Mouse (Mus musculus) B cell, adult 2 months (primary cell): ENCODE results near the gene Mdm4.

Experiments used
- DNase-seq, 2 experiments: peaks; one replicate each; pipeline ENCODE4 v3.0.0; 2022

The Mdm4 gene

DNA sequence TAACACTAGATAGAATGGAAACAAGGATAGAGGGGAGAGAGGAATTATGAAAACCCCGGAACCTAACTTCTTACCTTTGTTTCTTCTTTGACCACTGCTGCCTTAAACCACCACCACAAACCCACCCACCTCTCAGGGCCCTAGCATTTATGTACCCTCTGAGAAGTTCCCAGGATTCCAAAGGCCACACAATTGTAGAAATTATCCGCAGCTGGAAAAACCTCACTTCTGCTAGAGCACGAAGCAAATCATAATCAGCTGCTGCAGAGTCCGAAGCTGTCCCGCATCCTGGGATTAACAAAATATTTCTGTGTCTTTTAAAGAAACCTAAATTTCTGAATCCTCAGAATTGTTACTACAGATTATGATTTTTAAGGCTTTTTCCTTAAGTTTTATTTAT, at the start of gene Mdm4:
Mdm4 (minus strand) TSS at position 101 of the 400 bp plus-strand sequence.
- no peak for DNase-seq

DNA sequence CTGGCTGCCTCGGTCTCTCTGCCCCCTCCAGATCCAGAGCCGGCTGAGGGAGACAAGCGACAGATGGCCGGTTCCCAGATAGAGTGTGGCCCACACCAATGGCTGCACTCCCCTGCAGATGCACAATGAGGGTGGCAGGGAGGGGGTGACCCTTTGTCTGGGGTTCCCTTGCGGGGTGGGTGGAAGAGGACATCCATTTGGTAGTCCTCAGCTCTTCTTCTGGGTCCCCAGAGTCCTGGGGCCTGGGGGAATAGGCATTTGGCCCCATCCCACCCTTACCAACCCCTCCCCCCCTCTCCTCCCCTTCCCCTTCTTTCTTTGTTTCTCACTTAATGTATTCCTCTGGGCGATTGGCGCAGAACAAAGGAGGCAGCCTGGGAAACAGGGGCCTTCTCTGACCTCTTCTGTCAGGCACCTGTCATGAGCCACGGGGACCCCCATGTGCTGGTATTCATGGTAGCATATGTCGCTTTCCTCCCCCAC, 49.8 kb upstream of the Mdm4 start:
- no peak for DNase-seq

DNA sequence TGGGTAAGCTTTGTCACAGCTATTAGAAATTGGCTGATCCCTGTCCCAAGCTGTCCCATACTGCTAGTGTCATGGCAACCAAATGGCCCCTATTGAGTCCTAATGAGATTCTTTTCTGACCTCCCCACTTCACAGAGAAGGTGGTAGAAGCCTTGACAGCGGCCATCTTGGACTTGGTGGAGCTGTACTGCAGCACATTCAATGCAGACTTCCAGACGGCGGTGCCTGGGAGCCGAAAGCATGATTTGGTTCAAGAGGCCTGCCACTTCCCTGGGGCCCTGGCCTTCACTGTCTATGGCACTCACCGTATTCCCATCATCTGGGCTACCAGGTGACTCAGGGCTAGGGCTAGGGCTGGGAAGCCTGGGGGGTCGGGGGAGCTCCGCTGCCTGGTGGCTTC, 49.1 kb upstream of the Mdm4 start:
- DNase-seq = no peak

DNA sequence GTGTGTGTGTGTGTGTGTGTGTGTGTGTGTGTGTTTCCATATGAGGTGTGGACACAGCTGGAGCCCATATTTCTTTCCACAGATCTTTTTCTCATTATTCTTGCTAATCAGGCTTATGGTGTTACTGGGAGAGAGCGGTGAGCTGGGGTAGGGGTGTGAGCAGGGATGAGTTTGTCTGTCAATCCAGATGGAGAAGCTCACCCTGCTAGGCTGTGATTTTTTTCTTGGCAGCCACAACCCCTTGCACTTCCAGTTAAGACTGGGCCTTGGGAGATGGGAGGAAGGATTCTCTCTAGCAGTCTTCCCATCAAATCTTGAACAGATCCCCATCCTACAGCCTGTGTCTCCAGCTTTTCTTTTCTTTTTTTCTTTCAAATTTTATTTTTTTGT, 48.0 kb upstream of the Mdm4 start:
- no peak for DNase-seq

DNA sequence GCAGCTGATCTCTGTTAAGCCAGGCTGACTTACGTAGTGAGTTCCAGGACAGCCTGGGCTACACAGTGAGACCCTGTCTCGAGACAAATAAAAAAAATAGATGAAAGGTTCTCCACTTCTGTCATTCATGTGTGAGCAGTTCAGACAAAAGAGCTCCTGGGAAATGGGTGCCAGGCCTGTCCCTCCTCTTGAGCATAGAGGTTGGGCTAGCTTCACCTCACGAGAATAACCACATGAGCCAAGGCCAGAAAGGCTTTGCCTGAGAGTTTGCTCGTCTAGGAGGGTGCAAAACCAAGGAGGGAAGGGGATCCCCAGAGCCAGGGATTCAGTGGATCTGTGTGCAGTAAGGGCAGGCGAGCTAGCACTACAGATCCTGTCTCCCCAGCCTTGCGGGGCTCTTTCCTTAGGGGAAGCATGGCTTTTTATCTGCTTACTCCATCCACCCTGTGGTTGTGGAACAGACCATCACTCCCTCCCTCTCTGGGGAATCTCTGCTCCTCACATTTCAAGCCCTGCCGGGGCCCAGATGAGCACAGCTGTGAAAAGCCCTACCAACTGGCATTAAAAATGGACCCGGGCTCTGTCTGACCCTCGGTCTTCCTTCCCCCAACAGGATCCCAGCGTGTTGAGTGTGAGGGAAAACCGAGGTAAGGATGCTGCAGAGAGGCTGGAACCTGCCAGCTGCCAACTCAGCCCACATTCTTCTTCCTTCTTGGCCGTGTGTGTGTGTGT, 47.4 kb upstream of the Mdm4 start:
- DNase-seq = no peak

DNA sequence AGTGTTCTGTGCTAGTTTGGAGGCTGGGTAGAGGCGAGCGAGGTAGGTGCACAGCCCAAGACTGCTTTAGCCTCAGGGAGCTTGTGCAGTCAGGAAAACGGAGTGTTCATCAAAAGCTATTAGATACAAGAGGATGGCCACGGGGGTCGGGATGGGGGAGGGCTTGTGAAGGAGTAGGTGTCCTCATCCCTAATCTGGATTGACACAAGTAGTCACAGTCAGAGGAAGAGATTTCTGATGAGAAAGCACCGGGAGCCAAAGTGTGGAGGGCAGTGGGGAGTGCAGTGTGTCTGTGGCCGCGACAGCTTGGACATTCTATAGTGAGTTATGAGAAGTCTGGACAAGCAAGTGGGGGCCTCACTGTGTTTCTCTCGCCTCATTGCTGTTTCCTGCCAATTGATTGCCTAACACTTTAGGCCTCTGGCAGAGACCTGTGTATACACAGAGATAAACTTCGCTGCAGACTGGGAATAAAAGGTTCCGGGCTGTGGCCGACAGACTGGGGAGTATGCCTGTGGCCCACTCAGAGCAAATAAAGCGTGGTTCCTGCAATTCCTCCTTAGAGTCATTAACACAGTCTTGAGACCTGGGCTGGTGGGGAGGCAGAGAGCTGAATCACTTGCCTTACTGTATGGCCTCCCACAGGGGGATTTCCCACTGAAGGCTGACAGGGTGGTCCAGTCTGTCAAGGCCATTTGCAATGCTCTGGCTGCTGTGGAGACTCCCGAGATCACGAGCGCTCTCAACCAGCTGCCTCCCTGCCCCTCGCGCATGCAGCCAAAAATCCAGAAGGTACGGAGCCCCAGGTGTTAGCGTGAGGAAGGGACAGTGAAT, 46.5 kb upstream of the Mdm4 start:
- DNase-seq = no peak

DNA sequence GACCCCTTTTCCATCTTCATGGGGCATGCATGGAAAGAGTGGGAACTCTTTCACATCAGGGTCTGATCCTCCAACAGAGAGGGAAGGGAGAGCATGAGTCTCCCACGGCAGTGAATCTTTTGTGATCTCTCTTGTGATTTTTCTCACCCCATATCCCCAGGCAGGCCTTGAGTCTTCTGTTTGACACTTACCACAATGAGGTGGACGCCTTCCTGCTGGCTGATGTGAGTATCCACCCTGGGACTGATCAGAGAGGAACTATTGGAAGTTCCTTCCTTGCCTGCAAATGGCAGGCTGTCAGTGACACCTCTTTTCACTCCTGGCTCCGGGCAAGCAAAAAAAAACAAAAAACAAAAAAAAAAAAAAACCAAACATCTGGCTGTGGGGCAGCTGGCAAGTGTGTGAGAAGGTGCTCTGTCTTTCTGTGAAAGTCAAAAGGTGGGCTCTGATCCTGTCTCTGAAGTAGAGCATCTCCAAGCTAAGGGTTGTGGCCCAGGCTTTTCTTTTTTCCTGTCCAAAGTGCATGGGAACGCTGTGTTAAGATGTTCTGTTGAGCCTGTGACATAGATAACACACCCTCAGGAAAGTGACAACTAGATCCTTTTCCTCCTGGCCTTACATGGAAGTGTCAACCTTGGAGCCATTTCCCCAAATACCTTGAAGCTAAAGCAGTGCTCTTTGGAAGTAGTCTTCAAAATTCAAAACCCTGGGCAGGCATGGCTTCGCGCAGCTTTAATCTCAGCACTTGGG, 45.5 kb upstream of the Mdm4 start:
- no peak for DNase-seq

DNA sequence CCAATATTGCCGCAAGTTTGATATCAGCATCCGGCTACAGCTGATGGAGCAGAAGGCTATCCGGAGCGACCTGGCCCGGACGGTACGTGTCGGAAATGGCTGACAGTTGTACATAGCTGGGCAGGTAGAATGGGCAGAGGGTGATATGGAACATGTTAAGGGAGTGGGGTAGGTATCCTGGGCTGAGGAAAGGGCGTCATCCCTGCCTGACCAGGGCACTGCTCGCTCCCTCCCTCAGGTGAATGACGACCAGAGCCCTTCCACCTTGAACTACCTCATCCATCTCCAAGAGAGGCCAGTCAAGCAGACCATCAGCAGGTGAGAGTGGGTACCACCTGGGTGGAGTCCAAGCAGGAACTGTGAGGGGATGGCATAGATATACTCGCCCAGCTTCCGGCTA, 44.2 kb upstream of the Mdm4 start:
- no peak for DNase-seq

DNA sequence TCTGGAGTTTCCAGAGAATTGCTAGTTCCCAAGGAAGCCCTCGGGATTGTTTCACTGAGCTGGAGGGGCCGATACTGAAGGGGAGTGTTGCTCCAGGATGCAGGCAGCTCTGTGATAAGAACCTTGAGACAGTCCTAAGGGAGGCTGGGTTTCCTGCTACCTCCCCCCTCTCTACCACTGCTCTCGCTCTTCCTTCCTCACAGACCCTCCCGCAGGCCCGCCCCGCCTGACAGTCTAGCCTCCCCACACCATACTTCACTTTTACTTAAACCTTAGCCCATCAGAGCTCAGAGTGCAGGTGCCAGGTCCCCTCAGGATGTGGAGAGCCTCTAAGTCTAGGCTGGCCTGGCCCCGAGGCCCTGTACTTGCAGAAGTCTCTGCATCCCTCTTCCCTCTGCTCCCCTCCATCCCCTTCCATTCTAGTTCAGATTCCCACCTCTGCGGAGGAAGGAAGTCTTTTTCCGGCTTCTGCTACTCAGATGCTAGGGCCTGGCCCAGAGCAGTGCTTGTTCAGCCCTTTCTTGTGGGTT, 43.0 kb upstream of the Mdm4 start:
- peak; percentile 46 to 53 for DNase-seq

DNA sequence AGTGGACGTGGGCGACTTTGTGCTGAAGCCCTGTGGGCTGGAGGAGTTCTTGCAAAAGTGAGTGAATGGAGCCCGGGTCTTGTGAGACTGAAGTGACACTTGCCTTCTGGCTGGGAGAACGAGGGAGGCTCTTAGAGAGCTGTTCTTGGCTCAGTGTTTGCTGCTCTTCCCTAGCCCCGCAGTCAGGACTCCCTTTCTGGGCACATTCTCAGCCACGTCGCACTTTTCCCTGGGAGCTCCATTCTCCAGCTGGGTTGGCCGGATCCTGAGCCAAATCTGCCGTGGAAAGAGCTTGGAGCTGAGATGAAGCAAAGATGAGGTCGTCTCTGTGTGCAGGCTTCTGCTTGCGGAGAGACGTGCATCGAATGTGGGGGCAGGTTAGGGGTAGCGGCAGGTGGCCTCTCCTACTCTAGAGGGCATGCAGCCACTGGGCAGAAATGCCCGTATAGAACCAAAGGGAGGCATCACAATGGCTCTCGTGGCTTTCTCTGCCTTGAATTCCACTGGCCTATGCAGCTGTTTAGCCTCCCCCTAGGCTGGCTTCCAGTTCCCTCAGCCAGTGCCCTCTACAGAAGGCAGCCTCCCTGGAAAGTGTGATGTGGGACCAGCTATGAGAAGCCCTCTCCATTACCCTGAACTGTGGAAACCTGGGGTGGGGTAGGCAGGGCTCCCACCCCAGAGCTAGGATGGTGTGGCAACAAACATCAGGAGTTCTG, 41.5 kb upstream of the Mdm4 start:
- DNase-seq = no peak

DNA sequence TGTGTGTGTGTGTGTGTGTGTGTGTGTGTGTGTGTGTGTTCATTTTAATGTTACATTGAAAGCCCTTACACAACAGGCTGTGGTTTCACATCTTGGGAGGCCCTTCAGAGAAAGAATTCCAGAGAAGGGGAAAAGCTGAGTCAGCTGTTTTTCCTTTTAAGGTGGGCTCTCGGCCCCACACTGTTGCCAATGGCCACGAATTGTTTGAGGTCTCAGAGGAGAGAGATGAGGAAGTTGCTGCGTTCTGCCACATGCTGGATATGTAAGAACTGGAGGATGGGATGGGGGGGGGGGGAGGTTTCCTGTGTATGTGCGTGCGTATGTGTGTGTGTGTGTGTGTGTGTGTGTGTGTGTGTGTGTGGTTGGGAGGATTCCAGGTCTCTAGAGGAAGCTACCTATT, 39.8 kb upstream of the Mdm4 start:
- peak; percentile 42 to 47 for DNase-seq

DNA sequence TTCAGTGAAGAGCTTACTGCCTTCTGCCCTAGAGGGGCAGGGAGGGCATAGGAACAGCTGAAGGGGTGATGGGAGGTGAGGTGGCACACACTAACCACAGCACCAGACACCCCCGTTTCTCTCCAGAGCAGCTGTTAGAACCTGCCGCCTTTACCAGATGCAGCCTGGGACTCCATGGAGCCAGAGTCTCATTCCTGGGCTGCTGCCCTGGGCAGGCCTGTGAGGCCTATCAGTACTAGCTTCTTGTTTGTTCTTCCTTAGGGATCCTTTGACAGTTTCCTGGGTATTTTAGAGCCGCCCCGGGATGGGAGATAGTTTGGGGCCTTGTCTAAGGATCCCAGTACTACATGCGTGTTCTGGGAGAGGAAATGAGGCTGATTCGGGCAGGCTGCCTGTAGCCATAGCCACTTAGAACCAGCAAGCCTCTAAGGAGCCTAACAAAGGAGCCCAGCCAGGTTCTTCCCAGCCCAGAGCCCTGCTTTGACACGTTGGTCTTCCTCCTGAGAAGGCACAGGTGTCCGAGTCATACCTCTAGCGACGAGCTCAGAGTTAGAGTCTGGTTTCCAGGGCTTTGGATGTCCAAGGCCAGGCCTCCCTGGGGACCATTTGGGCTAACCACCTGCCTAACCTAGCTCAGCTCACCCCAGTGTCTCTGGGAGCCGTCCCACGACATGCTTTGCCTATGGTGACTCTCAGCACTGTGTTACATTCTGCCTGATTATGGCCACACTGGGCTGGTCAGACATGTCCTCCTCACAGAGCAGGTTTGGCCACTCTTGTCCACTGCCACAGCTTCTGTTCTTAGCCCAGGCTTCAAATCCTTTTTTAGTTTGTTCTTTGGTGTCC, 39.1 kb upstream of the Mdm4 start:
- DNase-seq = no peak

DNA sequence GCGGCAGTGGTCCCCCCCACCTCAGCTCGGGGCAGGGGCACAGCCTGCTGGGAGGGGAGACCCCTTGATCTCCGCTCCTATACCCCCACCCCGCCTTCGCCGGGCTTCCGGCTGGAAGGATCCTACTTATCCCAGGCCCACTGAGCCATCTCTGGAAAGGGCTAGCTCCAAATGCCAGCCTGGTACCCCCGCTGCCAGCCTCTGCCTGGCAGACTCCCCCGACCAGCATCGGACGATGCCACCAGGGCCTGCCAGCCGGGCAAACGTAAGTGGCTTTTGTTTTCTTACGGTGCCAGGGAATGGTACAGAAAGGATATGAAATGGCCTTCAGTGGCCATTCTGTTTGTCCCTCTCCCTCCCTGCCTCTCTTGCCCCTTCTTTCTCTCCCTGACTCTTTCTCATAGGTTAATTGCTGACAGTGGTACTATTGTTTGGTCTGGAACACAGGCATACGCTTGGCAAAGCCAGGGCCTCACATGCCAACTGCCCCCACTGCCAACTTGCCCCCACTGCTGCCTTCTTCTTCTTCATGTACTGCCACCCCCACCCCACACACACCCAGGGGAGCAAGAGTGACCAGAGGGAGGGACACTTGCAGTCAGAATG, 38.4 kb upstream of the Mdm4 start:
- no peak for DNase-seq

DNA sequence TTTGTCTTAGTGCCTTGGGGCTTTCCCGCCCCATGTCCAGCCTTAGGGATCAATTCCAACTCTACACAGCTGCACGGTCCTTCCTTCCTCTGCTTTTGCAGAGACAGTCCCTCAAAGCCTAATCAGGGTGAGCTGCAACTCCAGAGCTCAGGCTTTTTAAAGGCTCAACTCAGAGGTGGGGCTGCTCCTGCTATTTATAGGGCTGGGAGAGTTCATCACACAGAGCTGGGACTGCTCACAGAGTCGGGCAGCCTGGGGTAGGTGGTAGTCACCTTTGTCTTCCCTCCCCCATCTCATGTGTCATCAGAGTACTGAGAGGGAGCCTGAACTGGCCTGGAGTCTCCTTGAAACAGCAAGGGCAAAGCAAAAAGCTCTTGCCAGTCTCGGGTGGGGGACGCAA, 37.9 kb upstream of the Mdm4 start:
- DNase-seq = no peak

DNA sequence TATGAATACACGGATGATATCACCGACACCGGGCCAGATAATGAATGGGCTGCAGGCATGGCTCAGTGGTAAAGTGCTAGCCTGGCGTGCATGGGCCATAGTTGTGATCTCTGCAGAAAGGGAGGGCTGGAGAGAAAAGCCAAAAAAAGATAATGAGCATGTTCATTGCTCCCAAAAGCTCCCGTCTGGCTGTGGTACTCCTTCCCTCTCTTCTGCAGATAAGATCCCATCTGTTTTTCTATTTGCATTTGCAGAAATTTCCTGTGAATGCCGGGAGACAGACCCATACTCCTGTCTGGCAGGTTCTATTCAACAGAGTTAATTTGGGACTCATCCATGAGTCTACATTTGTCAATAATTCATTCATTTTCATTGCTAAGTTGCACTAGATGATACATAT, 32.8 kb upstream of the Mdm4 start:
- DNase-seq = no peak

DNA sequence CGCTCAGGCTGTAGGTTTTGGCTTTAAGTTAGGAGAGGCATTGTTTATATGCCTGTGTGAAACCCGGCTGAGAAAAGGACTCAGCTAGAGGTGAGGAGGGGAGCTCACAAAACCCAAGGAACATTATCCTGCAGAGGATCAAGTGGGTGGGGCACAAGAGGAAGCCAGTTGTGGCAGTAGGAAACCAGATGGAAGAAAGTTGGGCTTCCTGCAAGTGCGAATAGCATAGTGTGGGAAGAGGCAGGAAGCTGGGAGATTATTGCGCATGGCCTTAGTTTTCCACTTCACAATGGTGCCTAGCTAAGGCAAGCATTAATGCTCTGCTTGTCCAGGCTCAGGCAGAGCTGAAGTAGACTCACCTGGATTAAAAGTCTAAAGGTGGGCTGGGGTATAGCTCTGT, 30.3 kb upstream of the Mdm4 start:
- DNase-seq = no peak

DNA sequence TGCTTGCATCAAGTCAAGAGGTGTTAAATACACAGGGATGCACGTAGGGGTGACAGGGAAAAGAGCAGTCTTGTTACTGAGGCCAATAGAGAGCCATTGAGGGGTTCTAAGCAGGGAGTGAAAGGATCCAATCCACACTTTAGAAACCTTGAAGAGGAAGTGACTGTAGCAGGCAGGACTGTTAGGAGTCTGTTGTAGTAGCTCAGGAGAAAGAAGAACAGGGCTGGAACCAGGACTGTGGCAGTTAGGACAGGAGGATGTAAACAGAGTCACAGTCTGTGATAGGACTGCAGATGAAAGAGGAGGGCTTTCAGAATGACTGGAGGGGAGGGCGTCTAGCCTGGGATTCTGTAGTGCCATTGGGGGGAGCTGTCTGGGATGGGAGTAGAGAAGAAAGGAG, 29.2 kb upstream of the Mdm4 start:
- DNase-seq = no peak

DNA sequence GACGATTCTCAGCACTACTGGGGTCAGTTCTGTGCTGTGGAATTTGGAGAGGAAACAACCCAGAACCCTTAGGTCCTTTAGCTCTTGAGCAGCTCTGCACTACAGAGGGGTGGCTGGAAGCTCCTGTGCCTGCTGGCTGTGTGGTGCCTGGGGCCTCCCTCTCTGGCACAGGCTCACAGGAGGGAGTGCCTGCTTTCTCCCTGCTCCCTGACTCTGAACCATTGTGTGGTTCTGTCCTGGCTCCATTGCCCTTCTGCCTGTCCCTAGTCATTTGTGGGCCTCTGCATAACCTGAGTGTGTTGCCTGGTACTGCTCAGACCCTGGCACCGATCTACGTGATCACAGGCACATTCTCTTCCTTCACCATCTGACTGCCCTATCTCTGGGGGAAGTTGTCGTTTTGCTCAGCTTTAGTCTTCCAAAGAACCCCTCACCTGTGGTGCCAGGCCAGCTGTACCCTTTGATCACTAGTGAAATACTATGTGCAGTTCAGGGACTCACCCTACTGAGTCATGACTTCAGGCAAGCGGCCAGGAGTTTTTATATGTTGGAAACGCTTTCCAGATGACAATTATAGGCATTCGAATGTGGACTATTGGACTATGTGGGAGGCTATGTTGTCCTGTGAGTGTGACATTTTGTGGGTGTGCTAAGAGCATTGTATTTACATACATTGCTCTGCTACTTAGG, 27.1 kb upstream of the Mdm4 start:
- no peak for DNase-seq

DNA sequence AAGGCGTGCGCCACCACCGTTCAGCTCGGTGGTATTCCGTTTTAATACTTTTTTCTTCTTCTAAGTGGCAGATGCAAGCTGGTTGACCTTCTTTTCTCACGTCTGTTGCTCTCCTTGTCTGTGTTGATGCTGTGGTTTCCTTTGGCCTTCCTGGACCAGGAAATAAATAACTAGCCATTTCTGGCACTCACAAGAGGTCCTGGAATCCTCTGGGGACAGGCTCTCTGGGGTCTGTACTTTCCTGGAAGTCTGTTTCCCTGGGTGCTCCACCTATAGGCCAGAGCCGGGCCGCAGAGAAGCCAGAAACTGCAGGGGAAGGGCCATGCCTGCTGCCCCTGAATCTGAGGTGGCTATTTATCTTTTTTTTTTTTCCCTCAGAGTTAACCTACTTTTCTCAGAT, 24.0 kb upstream of the Mdm4 start:
- no peak for DNase-seq

DNA sequence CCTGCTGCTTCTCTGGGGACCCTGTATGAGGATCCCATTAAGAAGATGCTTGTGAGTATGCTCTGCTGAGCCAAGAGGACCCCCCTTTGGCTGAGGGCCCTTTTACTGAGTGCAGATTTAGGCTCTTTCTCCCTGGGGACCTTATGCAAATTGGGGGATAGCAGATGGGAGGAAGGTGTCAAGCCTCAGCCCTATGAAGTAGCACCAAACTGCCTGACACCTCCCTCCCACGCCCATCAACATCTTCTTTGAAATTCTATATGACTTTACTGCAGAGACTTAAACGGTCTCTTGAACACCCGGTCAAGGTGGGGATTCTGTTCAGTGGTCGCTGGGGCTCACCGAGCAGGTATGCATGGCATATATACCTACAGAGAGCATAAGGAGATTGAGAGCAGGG, 22.7 kb upstream of the Mdm4 start:
- peak; percentile 80 to 86 for DNase-seq

DNA sequence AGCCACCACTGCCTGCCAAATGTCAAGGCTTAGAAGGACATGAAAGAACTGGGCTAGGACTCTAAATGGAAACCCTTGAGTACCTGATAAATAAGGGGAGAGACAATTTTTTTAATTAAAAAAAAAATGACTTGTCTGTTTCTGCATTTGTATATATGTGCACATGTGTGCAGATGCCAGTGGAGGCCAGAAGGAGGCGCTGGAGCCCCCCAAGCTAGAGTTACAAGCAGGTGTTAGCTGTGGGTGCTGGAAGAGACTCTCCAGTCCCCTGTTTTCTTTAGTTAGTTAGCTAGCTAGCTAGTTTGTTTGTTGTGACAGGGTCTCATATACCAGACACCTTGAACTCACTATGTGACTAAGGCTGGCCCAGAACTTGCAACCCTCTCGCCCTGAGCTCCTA, 21.5 kb upstream of the Mdm4 start:
- peak; percentile 40 to 54 for DNase-seq
